Mouse (Mus musculus): ENCODE data around the gene Gm43302. TPM values are rescaled to one million over a fixed set of nuclear protein-coding genes. Genes with fewer than 3 reads are reported as not detected.
"Not testable (repeated sequence)": the region's sequence is repeated elsewhere in the genome, so short reads cannot be mapped to it uniquely, and the experiment has no call there.

Gm43302 gene
- total and polyA plus RNA-seq, 3 experiments: not detected

DNA sequence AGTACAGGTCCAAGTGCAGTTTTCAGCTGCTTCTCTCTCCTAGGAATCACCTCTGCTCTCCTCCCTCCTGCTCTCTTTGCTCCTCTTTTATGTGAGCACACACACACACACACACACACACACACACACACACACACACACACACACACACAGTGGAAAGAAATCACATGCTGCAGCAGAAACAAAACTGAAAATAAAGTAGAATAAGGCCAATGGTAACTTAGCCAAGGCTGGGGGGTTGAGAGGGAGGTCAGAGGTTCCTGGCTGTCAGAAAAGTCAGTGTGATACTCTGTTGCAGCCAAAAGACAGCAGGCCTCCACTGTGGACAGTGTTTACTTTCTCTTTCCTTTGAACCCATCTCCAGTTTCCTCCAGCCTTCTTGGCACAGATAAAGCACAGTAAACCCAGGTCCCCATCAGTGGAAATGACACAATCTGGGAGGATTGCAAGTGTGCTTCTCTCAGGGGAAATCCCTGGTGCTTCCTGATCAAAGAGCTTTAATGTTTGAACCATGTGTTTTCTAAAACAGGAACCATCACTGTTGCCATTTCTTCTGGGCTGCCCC is 53.9 kb downstream of the Gm43302 start, which contains the start of gene Gbp10:
Gbp10 (minus strand) TSS at position 51 of the 565 bp plus-strand sequence.
- not testable (repeated sequence) for H3K4me1 ChIP-seq (ENCODE audit: control insufficient read depth in 1 of 2, insufficient read depth in 2 of 2, low read length in 2 of 2); H3K27ac ChIP-seq (ENCODE audit: control insufficient read depth, low read depth, low read length); DNase-seq (ENCODE audit: low read depth, low spot score); H3K9me3 ChIP-seq (replicated peaks; ENCODE audit: insufficient read depth, low read length); H3K9ac ChIP-seq (ENCODE audit: control insufficient read depth, low read depth, low read length, poor library complexity, severe bottlenecking); H3K79me2 ChIP-seq (ENCODE audit: control insufficient read depth, insufficient read depth, low read length, poor library complexity); H3K36me3 ChIP-seq (ENCODE audit: control insufficient read depth in 1 of 2, insufficient read depth in 2 of 2, low read length in 2 of 2); H3K4me3 ChIP-seq (ENCODE audit: control insufficient read depth in 1 of 2, insufficient read depth in 1 of 2, low read depth in 2 of 2, low read length in 2 of 2); H3K27me3 ChIP-seq (ENCODE audit: control insufficient read depth in 1 of 2, insufficient read depth in 2 of 2, low read length in 2 of 2)

DNA sequence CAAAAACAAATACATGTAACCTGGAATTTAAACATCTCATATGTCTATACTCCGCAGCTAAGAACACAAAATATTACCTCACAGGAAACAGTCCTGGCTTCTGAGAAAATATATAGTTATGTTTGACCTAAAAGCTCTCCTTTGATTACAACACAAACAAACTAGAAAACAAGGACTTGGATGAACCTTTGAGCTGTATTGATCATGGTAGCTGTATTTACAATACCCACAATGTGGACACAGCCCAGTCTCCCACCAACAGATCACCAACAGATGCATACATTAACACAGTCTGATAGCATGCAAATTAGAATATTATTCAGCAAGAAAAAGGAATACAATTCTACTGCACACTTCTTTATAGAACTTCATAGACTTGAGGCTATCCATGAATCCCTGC is 55.1 kb downstream of the Gm43302 start:
- H3K79me2 ChIP-seq (ENCODE audit: control insufficient read depth, insufficient read depth, low read length, poor library complexity); H3K36me3 ChIP-seq (ENCODE audit: control insufficient read depth in 1 of 2, insufficient read depth in 2 of 2, low read length in 2 of 2); H3K27ac ChIP-seq (ENCODE audit: control insufficient read depth, low read depth, low read length); H3K9ac ChIP-seq (ENCODE audit: control insufficient read depth, low read depth, low read length, poor library complexity, severe bottlenecking); DNase-seq (ENCODE audit: low read depth, low spot score); H3K9me3 ChIP-seq (replicated peaks; ENCODE audit: insufficient read depth, low read length); H3K4me1 ChIP-seq (ENCODE audit: control insufficient read depth in 1 of 2, insufficient read depth in 2 of 2, low read length in 2 of 2); H3K27me3 ChIP-seq (ENCODE audit: control insufficient read depth in 1 of 2, insufficient read depth in 2 of 2, low read length in 2 of 2); H3K4me3 ChIP-seq (ENCODE audit: control insufficient read depth in 1 of 2, insufficient read depth in 1 of 2, low read depth in 2 of 2, low read length in 2 of 2): not testable (repeated sequence)

DNA sequence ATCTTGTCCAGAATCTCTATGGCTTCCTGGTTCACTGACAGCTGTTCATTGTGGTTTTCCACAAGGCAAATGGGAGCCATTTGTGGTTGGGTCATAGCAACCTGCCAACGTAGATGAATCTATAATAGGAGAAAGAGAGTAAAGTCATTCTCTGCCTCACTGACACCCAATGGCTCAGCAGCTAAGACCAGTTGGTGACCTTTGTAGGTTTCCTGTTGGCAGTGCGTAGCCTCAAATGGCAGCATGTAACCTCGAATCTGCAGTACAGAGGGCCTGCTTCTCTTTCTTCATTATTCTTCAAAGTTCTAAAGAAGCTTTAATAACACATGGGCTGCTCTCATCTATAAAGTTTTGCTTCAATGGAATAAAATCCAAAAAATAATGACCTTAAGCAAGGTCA is 57.5 kb downstream of the Gm43302 start:
- not testable (repeated sequence) for H3K4me1 ChIP-seq (ENCODE audit: control insufficient read depth in 1 of 2, insufficient read depth in 2 of 2, low read length in 2 of 2); H3K36me3 ChIP-seq (ENCODE audit: control insufficient read depth in 1 of 2, insufficient read depth in 2 of 2, low read length in 2 of 2); H3K79me2 ChIP-seq (ENCODE audit: control insufficient read depth, insufficient read depth, low read length, poor library complexity); H3K9ac ChIP-seq (ENCODE audit: control insufficient read depth, low read depth, low read length, poor library complexity, severe bottlenecking); H3K9me3 ChIP-seq (replicated peaks; ENCODE audit: insufficient read depth, low read length); H3K27me3 ChIP-seq (ENCODE audit: control insufficient read depth in 1 of 2, insufficient read depth in 2 of 2, low read length in 2 of 2); H3K4me3 ChIP-seq (ENCODE audit: control insufficient read depth in 1 of 2, insufficient read depth in 1 of 2, low read depth in 2 of 2, low read length in 2 of 2); H3K27ac ChIP-seq (ENCODE audit: control insufficient read depth, low read depth, low read length); DNase-seq (ENCODE audit: low read depth, low spot score)

DNA sequence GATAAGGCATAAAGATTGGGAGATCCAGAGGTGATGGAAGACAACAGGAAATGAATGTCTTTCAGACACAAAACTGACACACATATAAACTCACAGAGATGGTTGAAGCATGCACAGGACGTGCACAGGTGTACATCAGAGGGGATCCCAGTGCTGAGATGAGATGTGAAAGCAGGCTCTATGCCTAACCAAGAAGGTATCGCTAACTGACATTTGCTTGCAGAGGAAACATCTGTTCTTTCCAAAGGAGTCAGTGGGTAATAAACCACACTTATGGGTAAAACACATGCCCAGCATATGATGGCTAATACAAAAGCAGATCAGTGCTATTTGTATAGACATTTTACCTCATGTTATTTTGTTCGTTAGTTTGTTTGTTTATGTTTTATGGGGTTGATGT is 84.5 kb downstream of the Gm43302 start:
- H3K27ac ChIP-seq (ENCODE audit: control insufficient read depth, low read depth, low read length); H3K36me3 ChIP-seq (ENCODE audit: control insufficient read depth in 1 of 2, insufficient read depth in 2 of 2, low read length in 2 of 2); H3K9ac ChIP-seq (ENCODE audit: control insufficient read depth, low read depth, low read length, poor library complexity, severe bottlenecking); H3K9me3 ChIP-seq (replicated peaks; ENCODE audit: insufficient read depth, low read length); H3K27me3 ChIP-seq (ENCODE audit: control insufficient read depth in 1 of 2, insufficient read depth in 2 of 2, low read length in 2 of 2); H3K79me2 ChIP-seq (ENCODE audit: control insufficient read depth, insufficient read depth, low read length, poor library complexity); H3K4me1 ChIP-seq (ENCODE audit: control insufficient read depth in 1 of 2, insufficient read depth in 2 of 2, low read length in 2 of 2); DNase-seq (ENCODE audit: low read depth, low spot score); H3K4me3 ChIP-seq (ENCODE audit: control insufficient read depth in 1 of 2, insufficient read depth in 1 of 2, low read depth in 2 of 2, low read length in 2 of 2): not testable (repeated sequence)

DNA sequence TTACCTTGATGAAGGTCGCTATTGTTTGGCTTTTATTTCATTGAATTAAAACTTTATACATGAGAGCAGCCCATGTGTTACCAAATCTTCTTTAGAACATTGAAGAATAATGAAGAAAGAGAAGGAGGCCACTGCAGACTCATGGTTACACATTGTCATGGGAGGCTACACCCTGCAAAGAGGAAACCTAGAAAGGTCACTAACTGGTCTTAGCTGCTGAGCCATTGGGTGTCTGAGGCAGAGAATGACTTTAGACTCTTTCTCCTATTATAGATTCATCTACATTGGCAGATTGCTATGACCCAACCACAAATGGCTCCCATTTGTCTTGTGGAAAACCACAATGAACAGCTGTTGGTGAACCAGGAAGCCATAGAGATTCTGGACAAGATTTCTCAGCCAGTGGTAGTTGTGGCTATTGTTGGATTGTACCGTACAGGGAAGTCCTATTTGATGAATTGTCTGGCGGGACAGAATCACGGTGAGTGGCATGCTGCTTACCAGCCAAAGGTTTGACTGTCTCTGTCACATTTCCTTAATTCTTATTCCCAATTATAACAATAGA is 92.6 kb downstream of the Gm43302 start:
- H3K27ac ChIP-seq (ENCODE audit: control insufficient read depth, low read depth, low read length); H3K9me3 ChIP-seq (replicated peaks; ENCODE audit: insufficient read depth, low read length); H3K27me3 ChIP-seq (ENCODE audit: control insufficient read depth in 1 of 2, insufficient read depth in 2 of 2, low read length in 2 of 2); H3K79me2 ChIP-seq (ENCODE audit: control insufficient read depth, insufficient read depth, low read length, poor library complexity); H3K4me3 ChIP-seq (ENCODE audit: control insufficient read depth in 1 of 2, insufficient read depth in 1 of 2, low read depth in 2 of 2, low read length in 2 of 2); H3K9ac ChIP-seq (ENCODE audit: control insufficient read depth, low read depth, low read length, poor library complexity, severe bottlenecking); H3K4me1 ChIP-seq (ENCODE audit: control insufficient read depth in 1 of 2, insufficient read depth in 2 of 2, low read length in 2 of 2); H3K36me3 ChIP-seq (ENCODE audit: control insufficient read depth in 1 of 2, insufficient read depth in 2 of 2, low read length in 2 of 2); DNase-seq (ENCODE audit: low read depth, low spot score): not testable (repeated sequence)

DNA sequence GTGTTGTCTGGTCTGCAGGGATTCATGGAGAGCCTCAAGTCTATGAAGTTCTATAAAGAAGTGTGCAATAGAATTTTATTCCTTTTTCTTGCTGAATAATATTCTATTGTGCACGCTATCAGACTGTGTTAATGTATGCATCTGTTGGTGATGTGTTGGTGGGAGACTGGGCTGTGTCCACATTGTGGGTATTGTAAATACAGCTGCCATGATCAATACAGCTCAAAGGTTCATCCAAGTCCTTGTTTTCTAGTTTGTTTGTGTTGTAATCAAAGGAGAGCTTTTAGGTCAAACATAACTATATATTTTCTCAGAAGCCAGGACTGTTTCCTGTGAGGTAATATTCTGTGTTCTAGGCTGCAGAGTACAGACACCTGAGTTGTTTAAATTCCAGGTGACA is 94.3 kb downstream of the Gm43302 start:
- not testable (repeated sequence) for H3K27me3 ChIP-seq (ENCODE audit: control insufficient read depth in 1 of 2, insufficient read depth in 2 of 2, low read length in 2 of 2); H3K27ac ChIP-seq (ENCODE audit: control insufficient read depth, low read depth, low read length); H3K79me2 ChIP-seq (ENCODE audit: control insufficient read depth, insufficient read depth, low read length, poor library complexity); H3K9me3 ChIP-seq (replicated peaks; ENCODE audit: insufficient read depth, low read length); H3K4me3 ChIP-seq (ENCODE audit: control insufficient read depth in 1 of 2, insufficient read depth in 1 of 2, low read depth in 2 of 2, low read length in 2 of 2); H3K36me3 ChIP-seq (ENCODE audit: control insufficient read depth in 1 of 2, insufficient read depth in 2 of 2, low read length in 2 of 2); DNase-seq (ENCODE audit: low read depth, low spot score); H3K9ac ChIP-seq (ENCODE audit: control insufficient read depth, low read depth, low read length, poor library complexity, severe bottlenecking); H3K4me1 ChIP-seq (ENCODE audit: control insufficient read depth in 1 of 2, insufficient read depth in 2 of 2, low read length in 2 of 2)

DNA sequence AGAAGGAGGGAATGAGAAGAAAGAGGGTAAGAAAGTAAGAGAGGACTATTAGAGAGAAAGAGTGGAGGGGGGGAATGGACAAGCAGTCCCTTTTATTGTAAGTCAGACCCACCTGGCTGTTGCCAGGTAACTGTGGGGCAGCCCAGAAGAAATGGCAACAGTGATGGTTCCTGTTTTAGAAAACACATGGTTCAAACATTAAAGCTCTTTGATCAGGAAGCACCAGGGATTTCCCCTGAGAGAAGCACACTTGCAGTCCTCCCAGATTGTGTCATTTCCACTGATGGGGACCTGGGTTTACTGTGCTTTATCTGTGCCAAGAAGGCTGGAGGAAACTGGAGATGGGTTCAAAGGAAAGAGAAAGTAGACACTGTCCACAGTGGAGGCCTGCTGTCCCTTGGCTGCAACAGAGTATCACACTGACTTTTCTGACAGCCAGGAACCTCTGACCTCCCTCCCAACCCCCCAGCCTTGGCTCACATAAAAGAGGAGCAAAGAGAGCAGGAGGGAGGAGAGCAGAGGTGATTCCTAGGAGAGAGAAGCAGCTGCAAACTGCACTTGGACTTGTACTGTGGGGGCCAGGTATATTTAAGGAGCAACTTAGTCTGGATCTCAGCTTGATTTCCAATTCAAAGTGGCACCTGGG is 95.5 kb downstream of the Gm43302 start:
- not testable (repeated sequence) for H3K4me3 ChIP-seq (ENCODE audit: control insufficient read depth in 1 of 2, insufficient read depth in 1 of 2, low read depth in 2 of 2, low read length in 2 of 2); H3K27me3 ChIP-seq (ENCODE audit: control insufficient read depth in 1 of 2, insufficient read depth in 2 of 2, low read length in 2 of 2); DNase-seq (ENCODE audit: low read depth, low spot score); H3K27ac ChIP-seq (ENCODE audit: control insufficient read depth, low read depth, low read length); H3K79me2 ChIP-seq (ENCODE audit: control insufficient read depth, insufficient read depth, low read length, poor library complexity); H3K9me3 ChIP-seq (replicated peaks; ENCODE audit: insufficient read depth, low read length); H3K36me3 ChIP-seq (ENCODE audit: control insufficient read depth in 1 of 2, insufficient read depth in 2 of 2, low read length in 2 of 2); H3K9ac ChIP-seq (ENCODE audit: control insufficient read depth, low read depth, low read length, poor library complexity, severe bottlenecking); H3K4me1 ChIP-seq (ENCODE audit: control insufficient read depth in 1 of 2, insufficient read depth in 2 of 2, low read length in 2 of 2)
